Mouse (Mus musculus): ENCODE measurements around the gene Tln2.

The Tln2 gene

GRCm38 (mm10) chr9:67368078-67368477, 191.4 kb downstream of the Tln2 start:
- no peak for DNase-seq (ENCODE audit: low read depth in 2 of 2, low spot score in 2 of 2)

- no peak for DNase-seq (ENCODE audit: low read depth in 2 of 2, low spot score in 2 of 2)
These were observed 197.0 kb downstream of the Tln2 start for GRCm38 (mm10) chr9:67362511-67362910.

GRCm38 (mm10) chr9:67362053-67362452, 197.4 kb downstream of the Tln2 start:
- DNase-seq (ENCODE audit: low read depth in 2 of 2, low spot score in 2 of 2): no peak

- no peak for DNase-seq (ENCODE audit: low read depth in 2 of 2, low spot score in 2 of 2)
These were observed 198.0 kb downstream of the Tln2 start for GRCm38 (mm10) chr9:67361511-67361910.

GRCm38 (mm10) chr9:67354356-67354755, 205.1 kb downstream of the Tln2 start:
- no peak for DNase-seq (ENCODE audit: low read depth in 2 of 2, low spot score in 2 of 2)

GRCm38 (mm10) chr9:67353365-67353764, 206.1 kb downstream of the Tln2 start:
- DNase-seq (ENCODE audit: low read depth in 2 of 2, low spot score in 2 of 2): no peak

GRCm38 (mm10) chr9:67348983-67349382, 210.5 kb downstream of the Tln2 start:
- DNase-seq (ENCODE audit: low read depth in 2 of 2, low spot score in 2 of 2): no peak

- no peak for DNase-seq (ENCODE audit: low read depth in 2 of 2, low spot score in 2 of 2)
These were observed 212.3 kb downstream of the Tln2 start for GRCm38 (mm10) chr9:67347184-67347583.

- no peak for DNase-seq (ENCODE audit: low read depth in 2 of 2, low spot score in 2 of 2)
These were observed 228.2 kb downstream of the Tln2 start for GRCm38 (mm10) chr9:67331281-67331680.

GRCm38 (mm10) chr9:67328451-67328850, 231.1 kb downstream of the Tln2 start:
- DNase-seq (ENCODE audit: low read depth in 2 of 2, low spot score in 2 of 2): no peak

GRCm38 (mm10) chr9:67321886-67322285, 237.6 kb downstream of the Tln2 start:
- no peak for DNase-seq (ENCODE audit: low read depth in 2 of 2, low spot score in 2 of 2)

GRCm38 (mm10) chr9:67315356-67315755, 244.1 kb downstream of the Tln2 start:
- no peak for DNase-seq (ENCODE audit: low read depth in 2 of 2, low spot score in 2 of 2)

- DNase-seq (ENCODE audit: low read depth in 2 of 2, low spot score in 2 of 2): no peak
These were observed 254.5 kb downstream of the Tln2 start for GRCm38 (mm10) chr9:67304992-67305391.

- no peak for DNase-seq (ENCODE audit: low read depth in 2 of 2, low spot score in 2 of 2)
These were observed 255.5 kb downstream of the Tln2 start for GRCm38 (mm10) chr9:67303986-67304385.

- DNase-seq (ENCODE audit: low read depth in 2 of 2, low spot score in 2 of 2): no peak
These were observed 256.5 kb downstream of the Tln2 start for GRCm38 (mm10) chr9:67303038-67303437.

- no peak for DNase-seq (ENCODE audit: low read depth in 2 of 2, low spot score in 2 of 2)
These were observed 257.0 kb downstream of the Tln2 start for GRCm38 (mm10) chr9:67302386-67302989.

- DNase-seq (ENCODE audit: low read depth in 2 of 2, low spot score in 2 of 2): no peak
These were observed 257.9 kb downstream of the Tln2 start for GRCm38 (mm10) chr9:67301571-67301970.

- DNase-seq (ENCODE audit: low read depth in 2 of 2, low spot score in 2 of 2): no peak
These were observed 258.7 kb downstream of the Tln2 start for GRCm38 (mm10) chr9:67300769-67301168.

GRCm38 (mm10) chr9:67300346-67300745, 259.2 kb downstream of the Tln2 start:
- no peak for DNase-seq (ENCODE audit: low read depth in 2 of 2, low spot score in 2 of 2)

GRCm38 (mm10) chr9:67299164-67299563, 260.3 kb downstream of the Tln2 start:
- no peak for DNase-seq (ENCODE audit: low read depth in 2 of 2, low spot score in 2 of 2)

GRCm38 (mm10) chr9:67297236-67297889, 262.1 kb downstream of the Tln2 start:
- DNase-seq (ENCODE audit: low read depth in 2 of 2, low spot score in 2 of 2): no peak

- no peak for DNase-seq (ENCODE audit: low read depth in 2 of 2, low spot score in 2 of 2)
These were observed 272.0 kb downstream of the Tln2 start for GRCm38 (mm10) chr9:67287457-67287856.

- DNase-seq (ENCODE audit: low read depth in 2 of 2, low spot score in 2 of 2): no peak
These were observed 272.7 kb downstream of the Tln2 start for GRCm38 (mm10) chr9:67286801-67287200.
